9 mouse cellular contexts compared by ENCODE assay signal in genomic region chr15:12248279-12248678, GRCm38 (mm10). TPM values are rescaled to one million over a fixed set of nuclear protein-coding genes. Genes with fewer than 3 reads are reported as not detected.
DNase-seq lines count a peak whose midpoint lies in the region; TF ChIP-seq lines count a peak whose summit lies in the region.
"Had no signal": no experiment of that assay in that cellular context is flagged by ENCODE, and none has a peak within 500 bp of the region (broad histone marks: within the 10 kb centered on the region; RNA-seq: fewer than 3 reads in every experiment).

No protein-coding gene starts in this region.

- intact Hi-C loops in left cerebral cortex, adult 2 months (cut with DNase I), result no loop called here
- intact Hi-C loops in left cerebral cortex, postnatal 36 days (cut with DNase I), result loop anchor here (2.0 kb wide), 1 partner anchor 275 kb away; no protein-coding TSS in a partner anchor

- no peaks in the 10 kb centered on the region for H3K27me3 ChIP-seq in cerebellum, adult 2 months (ENCODE audit: control insufficient read depth, insufficient read depth, low read length)

- H3K27ac ChIP-seq in cerebellum, adult 2 months (ENCODE audit: insufficient read depth, low read length), result no peak overlapping the region
- H3K27ac ChIP-seq in left cerebral cortex, adult 2 months, result no peak overlapping the region
- H3K27ac ChIP-seq: macrophage had no signal

- TF ChIP-seq CTCF in cerebellum, adult 2 months (IDR thresholded peaks at IDR 0.05; ENCODE audit: borderline replicate concordance, insufficient read depth, low read depth, low read length), result peak; percentile 55
- peak; percentile 68 for TF ChIP-seq CTCF in left cerebral cortex, adult 2 months (IDR thresholded peaks at IDR 0.05)
- peak; percentile 55; the same call in 1 of the 2 replicates for TF ChIP-seq CTCF in brain, embryonic 14.5 days (IDR thresholded peaks at IDR 0.05; ENCODE audit: borderline replicate concordance, extremely low read depth, insufficient read depth, insufficient read length)

- no peak for TF ChIP-seq POLR2A in cerebellum, adult 2 months (IDR thresholded peaks at IDR 0.05; ENCODE audit: borderline replicate concordance, insufficient read depth, low read length)
- TF ChIP-seq POLR2A in brain, embryonic 14.5 days (IDR thresholded peaks at IDR 0.05; ENCODE audit: borderline replicate concordance, extremely low read depth, insufficient read depth, insufficient read length, poor library complexity, severe bottlenecking), result no peak

- DNase-seq in cerebellum, adult 2 months, result no peak
- no peak for DNase-seq in cerebellum, adult 9-11 months
- DNase-seq in left cerebral cortex, adult 2 months (ENCODE audit: extremely low spot score in 1 of 2, low spot score in 2 of 2), result no peak
- no peak for DNase-seq in left cerebral cortex, postnatal 36 days (ENCODE audit: low spot score in 2 of 2)
- peak; percentile 63 for DNase-seq in brain, embryonic 14.5 days (ENCODE audit: low read depth)
- DNase-seq in lung, postnatal 25 days (ENCODE audit: low spot score), result peak; percentile 37
- DNase-seq in frontal cortex, postnatal 14 days (ENCODE audit: low spot score in 2 of 2), result no peak
- DNase-seq in neural tube, embryonic 10.5 days (ENCODE audit: extremely low spot score, low spot score), result no peak

- no peaks in the 10 kb centered on the region for H3K4me1 ChIP-seq in cerebellum, adult 2 months (ENCODE audit: control insufficient read depth, insufficient read depth, low read length)

- 49% methylated on average over 4 of the region's 4 CpGs for WGBS in cerebellum, adult 2 months

- H3K4me3 ChIP-seq in cerebellum, adult 2 months (replicated peaks; ENCODE audit: insufficient read depth, low read depth, low read length), result no peak overlapping the region
- no peak overlapping the region for H3K4me3 ChIP-seq in left cerebral cortex, adult 2 months

RNA-seq across cellular contexts. Expression of gene Mtmr12, which starts 43.5 kb away (rescaled TPM):
- polyA plus RNA-seq in cerebellum, adult 2 months (2012; rRNA removed), result 18.7 and 19.0 TPM in 2 replicates
- total RNA-seq in left cerebral cortex, adult 2 months (2021), result 10 to 100 TPM; 54.9 to 55.6 TPM
- 10 to 100 TPM; 41.4 to 47.3 TPM for total RNA-seq in left cerebral cortex, postnatal 36 days (2021)
- 14.4 TPM in 2 replicates for polyA plus RNA-seq in brain, embryonic 14.5 days (2012; rRNA removed)

Comparison
In these comparisons a context has a peak if more than half of its experiments do, and no peak if none do; other contexts are left out.
1. DNase-seq: peak in brain, embryonic 14.5 days (single experiment) and lung, postnatal 25 days (single experiment); none in cerebellum, adult 2 months (0 of 2), cerebellum, adult 9-11 months (single experiment), left cerebral cortex, adult 2 months (0 of 2), left cerebral cortex, postnatal 36 days (0 of 2), frontal cortex, postnatal 14 days (0 of 2) and neural tube, embryonic 10.5 days (single experiment).
2. Peak in every context shown above with its lines, with median percentiles within 50 percentile points of each other: CTCF ChIP-seq.